Mouse (Mus musculus) monocyte, adult 5-6 weeks (primary cell): ENCODE measurements around the gene Taf8. TPM values are rescaled to one million over a fixed set of nuclear protein-coding genes. Genes with fewer than 3 reads are reported as not detected.

ENCODE experiments used
- ATAC-seq: fragments of 153-309, 156-312 bp; replicated peaks from 2 replicates; pipeline ENCODE4 v1.8.0; 2017; ENCODE audit warnings: mild to moderate bottlenecking; ENCODE audit not compliant: low TSS enrichment, insufficient number of reproducible peaks, severe bottlenecking, poor library complexity, low FRiP score
- total RNA-seq: library from RNA; stranded (forward); fragments of 200-1000, 200-491, 200-594 nt; gene quantifications from 3 replicates; pipeline ENCODE4 v1.2.3, GENCODE M21; 2017

The Taf8 gene
- total RNA-seq: 67.5 to 90.9 TPM (median 77.3 TPM) in 3 replicates

DNA sequence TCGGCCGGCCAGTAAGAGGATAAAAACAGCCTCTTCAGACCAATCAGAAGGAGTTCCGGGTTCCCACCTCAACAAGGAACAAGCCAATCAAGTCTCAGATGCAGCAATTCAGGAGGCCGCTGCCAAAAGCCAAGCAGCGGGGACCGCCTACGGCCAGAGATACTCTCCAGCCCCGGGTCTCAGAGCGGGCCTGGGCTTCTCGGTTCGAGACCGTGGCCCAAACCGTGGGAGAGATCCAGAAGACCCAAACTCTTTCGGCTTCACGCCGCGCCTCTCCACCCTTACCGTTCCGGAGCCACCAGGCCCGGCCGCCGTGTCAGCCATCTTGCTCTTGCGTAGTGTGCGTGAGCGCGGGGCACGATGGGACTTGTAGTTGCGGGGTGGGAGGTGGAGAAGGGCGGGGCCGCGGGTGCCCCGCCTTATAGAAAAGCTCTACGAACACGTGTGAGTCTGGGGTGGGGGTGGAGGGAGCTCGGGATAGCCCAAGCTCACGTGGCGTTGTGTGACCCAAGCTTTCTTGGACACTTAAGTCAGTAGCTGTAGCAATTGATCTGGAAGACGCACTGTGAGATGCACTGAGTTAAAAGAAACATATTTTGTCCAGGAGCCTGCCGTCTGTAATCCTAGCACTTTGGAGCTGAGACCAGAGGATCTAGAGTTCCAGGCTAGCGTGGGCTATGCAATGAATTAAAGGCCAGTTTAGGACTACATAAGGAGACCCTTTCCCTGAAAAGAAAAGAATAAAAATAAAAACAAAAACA is at the start of gene Taf8:
Gene Taf8, minus strand, starts transcription at position 347 of the 761 bp plus-strand sequence.
- peak; percentile 83 for ATAC-seq

DNA sequence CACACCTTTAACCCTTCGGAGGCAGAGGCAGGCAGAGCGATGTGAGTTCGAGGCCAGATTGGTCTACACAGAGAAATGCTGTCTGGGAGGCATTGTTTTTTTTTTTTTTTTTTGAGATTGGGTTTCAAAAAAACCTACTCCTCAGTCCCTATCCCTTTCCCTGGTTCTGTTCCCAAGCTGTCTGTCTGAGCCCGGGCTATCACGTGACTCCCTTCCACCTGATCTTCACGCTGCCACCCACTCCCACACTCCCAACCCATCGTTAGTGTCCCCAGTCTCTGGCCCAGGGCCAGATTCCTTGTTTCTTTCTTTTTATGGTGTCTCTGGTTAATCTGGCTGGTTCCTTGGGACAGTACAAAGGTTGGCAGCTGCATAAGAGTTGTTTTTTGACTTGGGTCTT is 49.0 kb upstream of the Taf8 start:
- ATAC-seq: no peak

DNA sequence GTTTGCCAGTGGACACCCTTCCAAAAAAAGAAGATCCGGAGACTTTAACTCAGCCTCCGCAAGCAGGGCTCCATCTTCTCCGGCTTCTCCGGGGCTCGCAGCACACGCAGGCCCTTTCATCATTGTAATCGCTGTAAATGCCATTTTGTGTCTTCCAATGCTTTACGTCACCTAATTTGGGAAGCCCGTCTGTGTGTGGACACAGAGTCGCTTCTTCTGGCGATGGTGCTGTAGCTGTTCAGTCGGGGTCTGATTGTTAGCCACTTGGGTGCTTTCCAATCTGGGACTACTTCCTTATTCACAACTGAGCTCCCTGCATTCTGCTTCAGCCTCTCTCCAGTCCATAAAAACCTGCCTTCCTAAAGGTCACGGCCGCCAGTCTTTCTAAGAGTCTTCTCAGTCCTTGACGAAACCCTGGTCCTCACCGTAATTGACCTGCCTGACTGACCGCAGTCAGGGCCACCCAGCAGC is 43.8 kb upstream of the Taf8 start:
- ATAC-seq: no peak

DNA sequence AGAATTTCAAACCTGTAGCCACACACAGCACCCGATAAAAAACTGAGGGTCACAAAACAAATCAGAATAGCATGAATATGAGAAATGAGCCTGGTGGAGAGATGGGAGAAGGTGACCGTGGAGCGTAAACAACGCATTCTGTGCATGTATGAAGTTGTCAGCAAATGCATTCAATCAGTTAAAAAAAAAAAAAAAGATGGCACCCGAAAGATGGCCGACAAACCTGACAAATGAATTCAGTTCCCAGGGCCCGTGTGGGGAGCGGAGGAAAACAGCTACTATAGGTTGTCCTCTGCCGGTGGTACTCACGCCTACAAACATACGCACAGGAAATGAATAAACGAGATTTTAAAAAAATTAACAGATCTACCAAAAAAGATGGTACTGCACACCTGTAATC is 43.1 kb upstream of the Taf8 start:
- no peak for ATAC-seq

DNA sequence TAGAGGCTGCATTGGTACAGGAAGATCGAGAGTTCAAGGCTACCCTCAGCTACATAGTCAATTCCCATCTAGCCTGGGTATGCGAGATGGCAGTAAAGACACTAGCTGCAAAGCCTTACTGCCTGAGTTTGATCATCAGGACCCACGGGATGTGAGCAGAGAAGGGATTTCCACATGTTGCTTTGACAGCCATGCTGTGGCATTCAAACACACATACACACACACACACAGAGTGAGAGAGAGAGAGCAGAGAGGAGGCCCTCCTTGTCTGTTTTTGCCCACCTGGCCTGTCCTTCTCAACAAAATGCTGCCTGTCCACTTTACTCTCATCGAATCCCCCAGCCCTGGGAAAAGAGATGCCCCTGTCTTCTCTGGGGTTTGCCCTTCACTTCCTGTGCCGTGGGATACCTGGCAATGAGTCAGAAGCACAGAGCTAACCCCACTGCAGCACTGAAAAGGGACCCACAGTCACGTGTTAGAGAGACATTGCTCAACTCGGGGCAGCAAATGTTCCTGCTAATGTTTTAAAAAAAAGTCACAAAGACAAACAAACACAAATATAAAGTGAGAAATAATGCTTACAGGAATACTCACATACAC is 41.1 kb upstream of the Taf8 start:
- no peak for ATAC-seq

DNA sequence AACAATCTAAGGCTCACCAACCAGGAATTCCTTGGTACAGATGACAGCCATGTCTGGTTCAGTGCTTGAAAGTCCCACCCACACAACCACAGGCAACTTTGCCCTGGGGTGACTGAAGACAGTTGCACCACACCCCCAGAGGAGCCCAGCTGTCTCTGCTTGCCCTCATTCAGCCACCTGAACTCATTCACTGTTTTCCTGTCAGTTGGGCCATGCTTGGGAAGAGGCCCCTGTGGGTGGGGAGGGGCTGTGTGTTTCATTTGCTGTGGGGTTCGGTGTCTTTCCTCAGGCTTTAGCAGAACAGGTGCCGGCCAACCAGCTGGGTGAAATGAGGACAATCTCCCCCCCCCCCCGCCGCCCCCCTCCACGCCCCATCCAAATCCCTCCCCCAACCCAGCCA is 40.0 kb upstream of the Taf8 start:
- no peak for ATAC-seq

DNA sequence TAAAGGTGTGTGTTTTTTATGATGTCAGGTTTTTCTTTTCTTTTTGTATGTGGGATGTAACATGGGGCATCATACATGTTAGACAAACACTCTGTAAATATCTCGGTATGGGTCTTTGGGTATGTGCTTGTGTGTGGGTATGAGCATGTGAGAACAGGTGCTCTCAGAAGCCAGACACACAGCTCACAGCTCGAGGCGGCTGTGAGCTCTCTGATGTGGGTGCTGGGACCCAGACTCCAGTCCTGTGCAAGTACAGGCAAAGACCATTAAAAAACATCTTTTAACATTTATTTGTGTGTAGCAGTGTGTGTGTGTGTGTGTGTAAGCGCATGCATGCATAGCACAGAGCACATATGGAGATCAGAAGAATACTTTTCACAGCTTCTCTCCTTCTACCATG is 37.0 kb upstream of the Taf8 start:
- no peak for ATAC-seq

DNA sequence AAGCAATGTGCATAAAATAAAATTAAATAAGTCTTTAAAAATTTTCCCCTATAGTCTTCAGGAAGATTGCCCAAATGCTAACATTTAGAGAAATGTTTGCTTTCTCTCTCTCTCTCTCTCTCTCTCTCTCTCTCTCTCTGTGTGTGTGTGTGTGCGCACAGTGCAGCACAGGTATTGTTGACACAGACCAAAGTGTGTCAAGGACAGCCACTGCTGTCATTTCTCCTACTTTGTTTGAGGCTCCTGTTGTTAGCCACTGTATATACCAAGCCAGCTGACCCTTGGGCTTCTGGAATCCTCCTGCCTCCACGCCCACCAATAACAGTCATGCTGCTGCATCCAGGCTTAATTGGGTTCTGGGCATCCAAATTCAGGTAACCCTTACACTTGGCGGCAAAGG is 36.0 kb upstream of the Taf8 start:
- ATAC-seq: no peak

DNA sequence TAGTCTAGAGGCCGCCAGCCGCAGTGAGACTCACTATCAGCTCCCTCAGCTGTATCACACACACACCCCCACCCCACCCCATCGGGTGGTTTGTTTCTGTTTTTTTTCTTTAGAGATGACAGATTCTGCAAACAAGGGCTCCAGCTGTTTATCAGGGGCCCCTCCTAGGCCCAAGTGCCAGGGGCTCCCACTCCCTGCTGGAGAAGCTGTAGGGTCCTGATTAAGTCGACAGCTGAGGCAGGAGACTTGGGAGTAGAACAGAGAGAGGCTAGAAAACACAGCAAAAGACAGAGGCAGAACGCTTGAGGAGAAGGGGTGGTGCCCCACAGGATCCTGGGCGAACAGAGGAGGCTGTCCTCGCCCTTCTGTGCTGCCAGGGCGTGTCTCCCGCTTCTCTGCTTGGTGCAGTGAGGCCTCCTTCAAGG is 33.7 kb upstream of the Taf8 start:
- ATAC-seq: no peak

DNA sequence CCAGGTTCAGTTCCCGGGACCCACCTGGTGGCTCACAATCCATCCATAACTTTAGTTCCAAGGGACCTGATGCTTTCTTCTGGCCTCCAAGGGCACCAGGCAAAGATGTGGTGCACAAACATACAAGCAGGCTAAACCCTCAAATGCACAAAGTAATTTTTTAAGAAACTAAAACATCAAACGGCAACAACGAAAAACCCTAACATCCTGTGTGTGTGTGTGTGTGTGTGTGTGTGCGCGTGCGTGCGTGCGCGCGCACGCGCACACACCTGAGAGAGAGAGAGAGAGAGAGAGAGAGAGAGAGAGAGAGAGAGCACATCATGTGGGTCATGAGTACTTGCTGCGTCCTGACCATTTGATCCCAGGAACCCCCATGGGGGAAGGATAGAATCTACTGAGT is 31.6 kb upstream of the Taf8 start:
- ATAC-seq: no peak

DNA sequence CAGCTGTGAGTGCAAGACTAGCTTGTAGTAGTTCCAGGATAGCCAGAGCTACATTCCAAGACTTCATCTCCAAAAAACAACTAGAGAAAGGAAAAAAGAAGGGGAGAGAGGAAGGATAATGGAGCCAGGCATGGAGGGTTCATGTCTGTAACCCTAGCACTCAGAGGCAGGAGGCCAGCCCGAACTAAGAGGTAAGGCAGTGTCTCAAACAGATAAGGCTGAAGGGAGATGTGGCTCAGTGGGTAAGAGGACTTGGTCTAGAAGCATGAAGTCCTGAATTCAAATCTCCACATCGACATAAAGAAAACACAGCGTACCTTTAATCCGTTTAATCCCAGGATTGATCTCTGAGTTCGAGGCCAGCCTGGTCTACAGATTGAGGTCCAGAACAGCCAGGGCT is 30.3 kb upstream of the Taf8 start:
- ATAC-seq: no peak

DNA sequence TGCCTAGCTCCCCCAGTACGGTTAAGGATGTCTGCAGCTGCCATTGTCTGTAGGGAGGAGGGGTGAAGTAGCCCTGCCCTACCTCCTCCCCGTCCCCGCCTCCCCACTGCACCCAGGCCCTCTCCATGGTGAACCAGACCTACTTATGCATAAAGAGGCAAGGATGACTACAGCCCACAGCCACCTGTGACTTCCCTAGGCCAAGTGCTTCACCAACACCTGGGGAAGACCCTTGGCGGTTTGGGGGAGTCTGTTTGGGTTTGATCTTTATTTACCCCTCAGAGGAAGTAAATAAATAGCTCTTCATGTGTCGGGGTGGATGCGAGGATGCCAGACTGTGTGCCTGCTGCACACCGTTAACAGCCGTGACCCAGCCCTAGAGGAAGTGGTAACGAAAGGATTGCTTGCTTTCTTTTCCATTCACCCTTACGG is 29.3 kb upstream of the Taf8 start:
- ATAC-seq: no peak

DNA sequence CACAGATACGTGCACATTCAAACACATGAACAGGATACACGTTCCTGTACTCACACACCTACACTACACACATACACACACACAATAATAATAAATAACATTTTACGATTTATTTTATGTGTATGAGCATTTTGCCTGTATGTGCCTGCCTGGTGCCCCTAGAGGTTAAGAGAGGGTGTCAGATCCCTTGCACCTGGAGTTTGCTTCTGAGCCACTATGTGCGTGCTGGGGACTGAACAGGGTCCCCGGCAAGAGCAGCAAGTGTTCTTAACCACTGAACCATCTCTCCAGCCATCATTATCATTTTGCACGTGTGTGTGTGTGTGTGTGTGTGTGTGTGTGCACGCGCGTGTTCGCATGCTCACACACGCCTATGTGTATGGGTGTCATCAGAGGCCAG is 27.5 kb upstream of the Taf8 start:
- ATAC-seq: no peak

DNA sequence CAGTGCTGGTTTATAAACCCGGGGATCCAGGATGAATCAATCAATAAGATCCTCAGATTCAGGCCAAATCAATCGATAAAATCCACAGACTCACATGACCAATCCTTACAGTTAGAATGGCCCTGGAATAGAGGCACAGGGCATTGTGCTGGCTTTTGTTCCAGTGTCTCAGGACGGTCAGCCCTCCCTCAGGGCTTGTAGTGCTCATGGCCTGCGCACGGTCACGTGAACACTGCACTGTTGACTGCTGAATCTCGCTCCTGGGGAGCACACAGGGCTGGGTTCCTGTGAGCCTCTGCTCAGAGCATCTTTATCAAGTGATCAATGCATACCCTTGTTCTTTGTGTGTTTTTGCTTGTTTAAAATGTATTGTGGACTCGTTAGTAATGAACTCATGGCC is 26.8 kb upstream of the Taf8 start:
- no peak for ATAC-seq

DNA sequence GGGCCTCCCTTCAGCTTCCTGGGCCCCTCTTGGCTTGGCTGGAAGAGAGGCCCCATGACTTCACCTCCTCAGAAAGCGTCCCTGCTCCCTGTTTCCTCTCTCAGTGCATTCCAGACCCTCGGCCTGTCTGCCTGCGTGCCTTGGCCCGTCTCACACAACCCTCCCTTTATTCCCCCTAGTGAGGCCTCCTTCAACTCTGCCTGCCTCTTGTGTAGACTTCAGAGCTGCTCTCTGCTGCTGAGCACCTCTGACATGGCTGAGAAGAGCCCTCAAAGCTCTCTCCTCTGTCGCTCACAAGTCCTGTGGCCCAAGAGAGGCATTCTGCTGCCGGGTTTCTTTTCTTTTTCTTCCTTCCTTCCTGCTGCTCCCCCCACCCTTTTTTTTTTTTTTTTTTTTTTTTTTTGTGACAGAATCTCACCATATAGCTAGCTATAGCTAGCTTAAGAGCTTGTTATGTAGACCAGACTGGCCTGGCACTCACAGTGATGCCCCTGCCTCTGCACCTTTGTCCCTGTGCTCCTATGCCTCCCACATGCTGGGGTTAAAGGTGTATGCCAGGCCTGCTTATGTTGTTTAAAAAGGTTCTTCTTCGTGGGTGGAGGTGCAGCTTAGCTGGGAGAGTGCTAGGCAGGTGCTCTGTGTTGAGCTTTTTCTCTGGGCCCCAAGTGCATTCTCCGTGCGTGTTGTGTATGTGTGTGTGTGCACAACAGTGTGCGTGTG is 25.6 kb upstream of the Taf8 start:
- no peak for ATAC-seq

DNA sequence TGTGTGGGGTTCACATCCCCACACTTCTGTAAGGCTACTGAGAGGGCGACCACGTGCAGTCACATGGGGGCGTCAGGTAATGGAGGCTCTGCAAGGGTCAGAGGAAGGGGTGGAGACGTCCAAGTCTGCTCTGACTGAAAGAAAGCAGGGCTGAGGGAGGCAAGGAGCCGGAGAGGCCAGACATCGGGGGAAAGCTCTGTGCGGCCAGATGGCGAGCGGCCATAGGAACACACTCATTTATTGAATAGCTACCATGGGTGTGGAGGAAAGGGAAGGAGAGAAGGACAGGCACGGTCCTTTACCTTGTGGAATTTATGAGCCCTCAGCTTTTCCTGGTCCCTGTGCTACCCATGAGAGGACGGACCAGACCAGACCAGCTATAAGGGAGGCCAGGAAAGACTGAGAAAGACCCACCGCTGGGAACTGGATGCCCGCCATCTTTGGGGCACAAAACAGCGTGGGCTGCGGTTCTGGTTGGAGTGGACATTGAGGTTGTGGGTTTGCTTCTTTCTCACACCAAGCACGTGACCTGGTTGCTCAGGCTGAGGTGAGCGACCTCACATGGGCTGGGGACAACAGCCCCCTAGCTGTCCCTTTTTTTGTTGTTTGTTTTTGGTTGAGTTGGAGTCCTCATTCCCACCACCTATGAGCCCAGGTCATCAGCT is 24.9 kb upstream of the Taf8 start:
- no peak for ATAC-seq

DNA sequence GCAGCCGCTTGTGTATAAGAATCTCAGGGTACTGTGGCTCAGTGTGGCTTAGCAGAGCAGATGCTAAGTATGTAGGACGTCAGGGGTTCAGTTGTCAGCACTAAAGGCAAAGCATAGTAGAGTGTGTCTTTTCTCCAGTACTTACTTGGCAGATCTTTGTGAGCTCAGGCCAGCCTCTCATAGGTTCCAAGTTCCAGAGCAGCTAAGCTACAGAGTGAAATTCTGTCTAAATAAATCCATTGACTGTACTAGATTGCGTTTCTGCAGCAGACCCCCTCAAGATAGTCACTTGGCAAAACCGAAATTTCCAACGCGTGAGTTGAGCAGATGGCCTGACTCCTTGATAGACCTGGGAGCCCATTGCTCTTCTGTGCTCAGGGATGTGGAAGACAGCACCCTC is 22.9 kb upstream of the Taf8 start:
- no peak for ATAC-seq

DNA sequence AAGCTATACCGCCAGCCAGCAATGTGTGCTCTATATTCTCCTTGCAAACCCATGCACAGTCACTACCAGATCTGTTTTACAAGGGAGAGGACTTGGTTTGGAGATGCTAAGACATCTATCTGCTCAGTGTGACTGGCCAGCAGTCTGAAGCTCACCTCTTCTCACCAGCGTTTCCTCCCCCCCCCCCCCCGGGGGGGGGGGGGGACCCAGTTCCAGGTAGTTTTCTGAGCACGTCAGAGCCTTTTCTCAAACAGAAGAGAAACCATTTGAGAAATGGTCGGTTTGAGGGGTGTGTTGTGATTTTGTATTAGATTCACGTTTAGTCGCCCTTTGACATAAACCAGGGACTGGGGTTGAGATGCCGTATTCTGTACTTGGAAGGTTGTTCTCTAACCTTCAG is 22.0 kb upstream of the Taf8 start:
- no peak for ATAC-seq

DNA sequence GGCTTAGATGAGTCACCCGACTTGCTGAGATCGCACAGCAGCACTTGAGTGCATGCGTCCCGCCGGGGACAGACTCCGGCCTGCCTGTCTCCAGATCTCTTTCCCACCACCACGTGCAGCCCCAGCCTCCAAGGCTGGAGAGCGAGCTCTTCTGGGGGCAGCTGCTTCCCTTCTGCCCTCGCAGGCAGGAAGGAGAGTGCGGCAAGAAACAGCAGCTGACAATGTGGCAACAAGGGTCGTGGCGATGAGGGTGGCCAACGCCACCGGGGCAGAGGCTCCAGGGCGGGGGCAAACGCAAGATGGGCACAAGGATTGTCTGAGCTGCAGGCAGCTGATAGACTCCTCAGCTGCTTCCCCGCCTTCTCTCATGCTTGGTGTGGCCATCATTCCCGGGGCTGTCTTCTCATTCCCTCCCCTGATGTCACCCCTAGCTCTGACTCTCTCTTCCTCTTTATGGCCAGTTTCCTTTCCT is 21.2 kb upstream of the Taf8 start:
- peak; percentile 33; the same call in 1 of the 2 replicates for ATAC-seq
